Mouse (Mus musculus) G1E (cell line): Measurements from ENCODE around the gene Tceal3.
"Not testable (repeated sequence)": the region's sequence is repeated elsewhere in the genome, so short reads cannot be mapped to it uniquely, and the experiment has no call there.

Experiments used
- GATA1 ChIP-seq: IDR thresholded peaks from 2 replicates; pipeline ENCODE4 v1.6.1; 2012; ENCODE audit warnings: borderline replicate concordance, low read length, inconsistent platforms, mixed read lengths
- TAL1 ChIP-seq: conservative IDR thresholded peaks from 2 replicates; pipeline ENCODE4 v1.6.1; 2012; ENCODE audit warnings: low read depth, low read length, inconsistent platforms, mixed read lengths

GRCm38 (mm10) chrX:136714742-136715474 lies 124.3 kb downstream of the Tceal3 start:
- not testable (repeated sequence) for TF ChIP-seq GATA1, TAL1
